Mouse (Mus musculus) megakaryocyte, embryonic 14.5 days (primary cell): ENCODE data around the gene Krt78.

ENCODE experiments used
- FLI1 ChIP-seq: IDR thresholded peaks from 2 replicates; pipeline ENCODE4 v1.6.1; 2012; ENCODE audit warnings: low read length, inconsistent platforms, mixed read lengths
- GATA1 ChIP-seq: IDR thresholded peaks from 3 replicates; pipeline ENCODE4 v1.6.1; 2012; ENCODE audit warnings: mixed read lengths, low read length, inconsistent platforms, borderline replicate concordance

- no peak for TF ChIP-seq GATA1
- TF ChIP-seq FLI1: no peak
Observed at GRCm38 (mm10) chr15:101904849-101905248, 49.2 kb downstream of the Krt78 start.
